Mouse (Mus musculus): Measurements from ENCODE around the gene Olfr1228. TPM values are rescaled to one million over a fixed set of nuclear protein-coding genes. Genes with fewer than 3 reads are reported as not detected.

Gene Olfr1228
- polyA plus RNA-seq (2016; fragmentation: Nextera tagmentation; extraction: Ambion mirVana): not detected in 2 replicates

DNA sequence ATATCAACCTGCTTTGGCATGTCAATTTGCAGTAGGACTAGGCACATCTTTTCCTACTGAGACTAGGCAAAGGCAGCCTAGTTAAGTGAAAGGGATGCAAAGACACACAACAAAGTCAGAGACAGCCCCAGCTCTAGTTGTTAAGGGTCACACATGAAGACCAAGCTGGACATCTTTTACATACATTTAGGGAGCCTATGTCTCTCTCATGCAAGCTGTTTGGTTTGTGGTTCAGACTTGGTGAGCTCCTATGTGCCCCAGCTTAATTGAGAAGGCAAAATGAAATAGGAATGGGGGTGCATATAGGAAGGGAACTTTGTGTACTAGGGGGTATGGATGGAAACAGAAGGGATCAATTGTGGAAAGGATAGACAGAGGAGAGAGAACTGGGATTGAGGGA is at the start of gene Olfr1228:
Olfr1228 (minus strand) TSS at position 101 of the 400 bp plus-strand sequence.
- H3K4me3 ChIP-seq: no peak within 1 kb of the TSS
- H3K36me3 ChIP-seq: no peaks in the 10 kb centered on the region
- no peak within 1 kb of the TSS for H3K4me2 ChIP-seq (replicated peaks)
- H3K9me3 ChIP-seq: no peaks in the 10 kb centered on the region
- ATAC-seq (ENCODE audit: low FRiP score, low read depth): no peak
- no peaks in the 10 kb centered on the region for H3K27me3 ChIP-seq (replicated peaks)
- no peak within 1 kb of the TSS for H3K9ac ChIP-seq
- H3K27ac ChIP-seq: no peak within 1 kb of the TSS
- H3K4me1 ChIP-seq: no peaks in the 10 kb centered on the region

DNA sequence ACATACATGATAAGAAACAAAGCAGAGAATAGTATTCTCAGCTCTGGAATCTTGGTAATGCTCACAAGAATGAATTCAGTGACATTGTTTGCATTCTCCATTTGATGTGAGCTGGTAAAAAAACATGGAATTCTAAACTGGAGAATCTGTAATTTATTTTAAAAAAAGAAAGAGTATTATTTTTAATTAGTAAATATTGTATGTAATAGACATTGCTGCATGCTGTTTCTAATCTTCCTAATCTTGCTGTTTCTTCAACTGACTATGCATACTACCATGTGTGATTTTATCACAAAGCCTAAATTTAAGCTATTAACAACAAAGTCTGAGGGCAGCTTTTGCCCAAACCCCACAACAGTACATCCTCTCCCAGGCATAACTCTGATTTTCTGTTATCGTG is 43.3 kb upstream of the Olfr1228 start, which contains the start of gene Olfr1230:
Olfr1230 (minus strand) TSS at position 101 of the 400 bp plus-strand sequence.
- H3K9me3 ChIP-seq: no peaks in the 10 kb centered on the region
- no peaks in the 10 kb centered on the region for H3K4me1 ChIP-seq
- H3K4me3 ChIP-seq: no peak within 1 kb of the TSS
- ATAC-seq (ENCODE audit: low FRiP score, low read depth): no peak
- H3K4me2 ChIP-seq (replicated peaks): no peak within 1 kb of the TSS
- H3K27me3 ChIP-seq (replicated peaks): no peaks in the 10 kb centered on the region
- WGBS: 85% methylated on average over 1 of the region's 1 CpGs
- H3K27ac ChIP-seq: no peak within 1 kb of the TSS
- H3K9ac ChIP-seq: no peak within 1 kb of the TSS
- no peaks in the 10 kb centered on the region for H3K36me3 ChIP-seq

DNA sequence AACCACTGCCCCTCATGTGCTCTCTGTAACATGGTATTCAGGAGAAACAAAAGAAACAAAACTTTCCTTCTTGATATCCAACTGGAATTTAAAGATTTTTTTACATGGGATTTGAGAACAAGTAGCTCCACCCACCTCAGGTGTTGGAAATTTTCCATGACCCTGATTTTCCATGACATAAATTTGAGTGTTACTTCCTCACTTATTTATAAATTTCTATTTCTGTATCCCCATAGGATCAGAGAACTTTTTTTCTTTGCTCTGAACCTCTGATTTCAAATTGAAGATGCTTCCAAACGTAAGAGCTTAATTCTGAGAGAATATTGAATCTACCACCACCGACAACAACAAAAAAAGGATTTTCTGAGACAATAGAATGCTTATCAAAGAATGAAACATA is 34.1 kb upstream of the Olfr1228 start, which contains the start of gene Olfr1229:
Olfr1229 (minus strand) TSS at position 101 of the 400 bp plus-strand sequence.
- Histone ChIP-seq H3K36me3 (no peaks in the 10 kb centered on the region), H3K9me3 (no peaks in the 10 kb centered on the region), H3K4me3 (no peak within 1 kb of the TSS), H3K27me3 (replicated peaks) (no peaks in the 10 kb centered on the region), H3K4me1 (no peaks in the 10 kb centered on the region), H3K4me2 (replicated peaks) (no peak within 1 kb of the TSS), H3K9ac (no peak within 1 kb of the TSS), H3K27ac (no peak within 1 kb of the TSS)
- no peak for ATAC-seq (ENCODE audit: low FRiP score, low read depth)
- WGBS: 80% methylated on average over 2 of the region's 2 CpGs

DNA sequence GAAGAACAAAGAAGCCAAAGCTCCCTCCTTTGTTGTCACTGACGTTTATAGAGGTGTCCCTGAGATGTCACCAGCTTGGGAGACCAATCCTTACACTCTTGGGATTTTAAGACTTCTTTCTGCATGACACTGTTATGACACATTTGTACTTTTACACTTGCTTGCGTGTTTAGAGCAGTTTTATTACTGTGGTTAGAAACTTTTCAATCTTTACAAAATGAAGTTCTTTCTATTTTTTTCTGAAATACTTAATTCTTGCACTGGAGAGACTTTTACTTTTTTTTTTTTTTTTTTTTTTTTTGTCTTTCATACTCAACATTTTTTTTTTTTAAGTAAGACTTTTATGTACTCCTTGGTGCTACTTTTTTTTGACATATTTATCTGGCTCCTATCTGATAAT is 53.9 kb downstream of the Olfr1228 start, which contains the start of gene Olfr1226:
Olfr1226 (minus strand) TSS at position 101 of the 400 bp plus-strand sequence.
- Histone ChIP-seq H3K4me2 (replicated peaks) (no peak within 1 kb of the TSS), H3K36me3 (no peaks in the 10 kb centered on the region), H3K27me3 (replicated peaks) (no peaks in the 10 kb centered on the region), H3K4me3 (no peak within 1 kb of the TSS), H3K9me3 (no peaks in the 10 kb centered on the region), H3K27ac (no peak within 1 kb of the TSS), H3K9ac (no peak within 1 kb of the TSS), H3K4me1 (no peaks in the 10 kb centered on the region)
- WGBS: 51% methylated on average over 2 of the region's 2 CpGs
- ATAC-seq (ENCODE audit: low FRiP score, low read depth): no peak

Other genes starting within 250 kb of the Olfr1228 start
- gene Olfr1215, start 247.1 kb downstream of the Olfr1228 start, polyA plus RNA-seq (2016; fragmentation: Nextera tagmentation; extraction: Ambion mirVana): not detected in 2 replicates
- gene Olfr1216, start 235.7 kb downstream of the Olfr1228 start, polyA plus RNA-seq (2016; fragmentation: Nextera tagmentation; extraction: Ambion mirVana): not detected in 2 replicates
- gene Olfr1217, start 222.0 kb downstream of the Olfr1228 start, polyA plus RNA-seq (2016; fragmentation: Nextera tagmentation; extraction: Ambion mirVana): not detected in 2 replicates
- not detected in 2 replicates for gene Olfr1218, start 192.9 kb downstream of the Olfr1228 start, polyA plus RNA-seq (2016; fragmentation: Nextera tagmentation; extraction: Ambion mirVana)
- gene Olfr1219, start 170.5 kb downstream of the Olfr1228 start, polyA plus RNA-seq (2016; fragmentation: Nextera tagmentation; extraction: Ambion mirVana): not detected in 2 replicates
- gene Olfr1220, start 147.2 kb downstream of the Olfr1228 start, polyA plus RNA-seq (2016; fragmentation: Nextera tagmentation; extraction: Ambion mirVana): 0.04 TPM in 1 of 2 replicates, not detected in the other
- not detected in 2 replicates for gene Olfr1221, start 136.8 kb downstream of the Olfr1228 start, polyA plus RNA-seq (2016; fragmentation: Nextera tagmentation; extraction: Ambion mirVana)
- not detected in 2 replicates for gene Olfr1222, start 121.0 kb downstream of the Olfr1228 start, polyA plus RNA-seq (2016; fragmentation: Nextera tagmentation; extraction: Ambion mirVana)
- not detected in 2 replicates for gene Olfr1223, start 102.5 kb downstream of the Olfr1228 start, polyA plus RNA-seq (2016; fragmentation: Nextera tagmentation; extraction: Ambion mirVana)
- gene Olfr1224-ps1, start 90.0 kb downstream of the Olfr1228 start, polyA plus RNA-seq (2016; fragmentation: Nextera tagmentation; extraction: Ambion mirVana): not detected in 2 replicates
- gene Olfr1225, start 79.4 kb downstream of the Olfr1228 start, polyA plus RNA-seq (2016; fragmentation: Nextera tagmentation; extraction: Ambion mirVana): not detected in 2 replicates
- not detected in 2 replicates for gene Olfr1226, start 54.0 kb downstream of the Olfr1228 start, polyA plus RNA-seq (2016; fragmentation: Nextera tagmentation; extraction: Ambion mirVana)
- gene Olfr1229, start 34.0 kb upstream of the Olfr1228 start, polyA plus RNA-seq (2016; fragmentation: Nextera tagmentation; extraction: Ambion mirVana): not detected in 2 replicates
- gene Olfr1230, start 43.2 kb upstream of the Olfr1228 start, polyA plus RNA-seq (2016; fragmentation: Nextera tagmentation; extraction: Ambion mirVana): not detected in 2 replicates
- gene Olfr1231, start 53.0 kb upstream of the Olfr1228 start, polyA plus RNA-seq (2016; fragmentation: Nextera tagmentation; extraction: Ambion mirVana): not detected in 2 replicates
- gene Olfr1232, start 75.6 kb upstream of the Olfr1228 start, polyA plus RNA-seq (2016; fragmentation: Nextera tagmentation; extraction: Ambion mirVana): not detected in 2 replicates
- gene Olfr1233, start 88.3 kb upstream of the Olfr1228 start, polyA plus RNA-seq (2016; fragmentation: Nextera tagmentation; extraction: Ambion mirVana): not detected in 2 replicates
- gene Olfr1234, start 110.8 kb upstream of the Olfr1228 start, polyA plus RNA-seq (2016; fragmentation: Nextera tagmentation; extraction: Ambion mirVana): not detected in 2 replicates
- not detected in 2 replicates for gene Olfr1238, start 155.6 kb upstream of the Olfr1228 start, polyA plus RNA-seq (2016; fragmentation: Nextera tagmentation; extraction: Ambion mirVana)
- not detected in 2 replicates for gene Olfr1239, start 166.3 kb upstream of the Olfr1228 start, polyA plus RNA-seq (2016; fragmentation: Nextera tagmentation; extraction: Ambion mirVana)
- not detected in 2 replicates for gene Olfr1240, start 188.9 kb upstream of the Olfr1228 start, polyA plus RNA-seq (2016; fragmentation: Nextera tagmentation; extraction: Ambion mirVana)
- not detected in 2 replicates for gene Olfr1241, start 233.1 kb upstream of the Olfr1228 start, polyA plus RNA-seq (2016; fragmentation: Nextera tagmentation; extraction: Ambion mirVana)
- gene Olfr1242, start 244.3 kb upstream of the Olfr1228 start, polyA plus RNA-seq (2016; fragmentation: Nextera tagmentation; extraction: Ambion mirVana): not detected in 2 replicates

Data from neural tube, embryonic 12.5 days (tissue).